Mouse (Mus musculus) MEL-GATA-1-ER (cell line): ENCODE data around the gene Gm49398.

Experiments used
- DNase-seq: peaks from one replicate; pipeline ENCODE4 v3.0.0-alpha.2; 2012; ENCODE audit warnings: low read depth; ENCODE audit errors: extremely low read depth

Gm49398 gene

GRCm38 (mm10) chr13:61288739-61289138 lies at the start of gene Gm49398:
Gene Gm49398, minus strand, starts transcription at chr13:61288839.
- DNase-seq = no peak

- DNase-seq = no peak
These were observed 33.4 kb downstream of the Gm49398 start, which contains the start of gene Cts8 for GRCm38 (mm10) chr13:61255258-61255657. Gene Cts8, minus strand, starts transcription at chr13:61255358.

DNA sequence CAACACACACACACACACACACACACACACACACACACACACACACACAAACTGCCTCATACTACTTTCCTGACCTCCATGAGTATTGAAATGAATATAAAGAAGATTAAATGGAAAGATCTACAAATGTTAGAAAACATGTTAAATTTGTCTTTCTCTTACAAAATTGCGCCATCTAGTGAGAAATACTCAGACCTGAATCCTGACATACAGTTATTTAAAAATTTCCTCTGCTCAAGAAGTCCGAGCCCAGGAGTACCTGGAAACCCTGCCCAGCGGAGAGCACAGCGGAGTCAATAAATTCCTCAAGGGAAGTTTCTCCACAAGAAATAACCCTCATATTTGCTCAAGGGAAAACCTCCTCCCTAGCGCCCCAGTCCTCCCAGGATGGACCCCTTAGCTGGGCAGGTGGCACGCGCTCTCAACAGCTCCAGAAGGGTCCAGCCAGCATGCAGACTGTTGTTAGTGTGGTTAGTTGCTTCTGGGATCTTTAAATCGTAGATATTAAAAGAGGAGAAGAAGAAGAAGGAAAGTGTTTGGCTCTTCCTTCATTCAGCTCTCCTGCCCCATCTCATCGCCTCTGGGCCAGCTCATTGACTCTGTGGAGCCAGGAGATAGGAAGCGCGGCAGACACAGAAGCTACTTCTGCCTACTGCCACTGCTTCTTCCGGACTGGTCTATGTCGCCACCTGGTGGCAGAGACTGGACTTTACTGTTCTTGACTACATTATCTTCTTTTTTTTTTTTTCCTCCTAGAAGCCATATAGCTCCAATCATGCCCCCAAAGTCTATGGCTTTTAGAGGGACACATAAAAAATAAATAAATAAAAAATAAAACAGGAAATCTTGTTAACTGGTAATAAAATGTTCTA lies 47.3 kb downstream of the Gm49398 start:
- peak; percentile 67 for DNase-seq

- no peak for DNase-seq
These were observed 85.3 kb downstream of the Gm49398 start, which contains the start of gene Cts6 for GRCm38 (mm10) chr13:61203310-61203709. Gene Cts6, minus strand, starts transcription at chr13:61203410.
